Mouse (Mus musculus): Measurements from ENCODE around the gene Pcnp.
A peak's percentile ranks its signal among the peaks of the same experiment; 100 is the strongest.
"Not testable (repeated sequence)": the region's sequence is repeated elsewhere in the genome, so short reads cannot be mapped to it uniquely, and the experiment has no call there.

Pcnp gene

GRCm38 (mm10) chr16:55967221-55967620, 62.3 kb downstream of the Pcnp start:
- no peak for DNase-seq (ENCODE audit: low spot score in 2 of 2)

GRCm38 (mm10) chr16:55966212-55966871, 63.2 kb downstream of the Pcnp start, which contains the start of gene Rpl24:
Rpl24 (plus strand) TSS chr16:55966275.
- DNase-seq (ENCODE audit: low spot score in 2 of 2) = peak; percentile 89 to 97

- DNase-seq (ENCODE audit: low spot score in 2 of 2) = no peak
These were observed 65.2 kb downstream of the Pcnp start for GRCm38 (mm10) chr16:55964126-55964949.

GRCm38 (mm10) chr16:55963068-55963467, 66.5 kb downstream of the Pcnp start:
- DNase-seq (ENCODE audit: low spot score in 2 of 2) = not testable (repeated sequence)

Measured in urinary bladder, postnatal 4 days (tissue).